Mouse (Mus musculus): ENCODE data around the gene Lrrc3. TPM values are rescaled to one million over a fixed set of nuclear protein-coding genes. Genes with fewer than 3 reads are reported as not detected.
"Not testable (repeated sequence)": the region's sequence is repeated elsewhere in the genome, so short reads cannot be mapped to it uniquely, and the experiment has no call there.

Gene Lrrc3
- total RNA-seq (2014; fragmentation: Nextera tagmentation) (not detected in 2 replicates), total RNA-seq (2017) (not detected in 2 replicates)

DNA sequence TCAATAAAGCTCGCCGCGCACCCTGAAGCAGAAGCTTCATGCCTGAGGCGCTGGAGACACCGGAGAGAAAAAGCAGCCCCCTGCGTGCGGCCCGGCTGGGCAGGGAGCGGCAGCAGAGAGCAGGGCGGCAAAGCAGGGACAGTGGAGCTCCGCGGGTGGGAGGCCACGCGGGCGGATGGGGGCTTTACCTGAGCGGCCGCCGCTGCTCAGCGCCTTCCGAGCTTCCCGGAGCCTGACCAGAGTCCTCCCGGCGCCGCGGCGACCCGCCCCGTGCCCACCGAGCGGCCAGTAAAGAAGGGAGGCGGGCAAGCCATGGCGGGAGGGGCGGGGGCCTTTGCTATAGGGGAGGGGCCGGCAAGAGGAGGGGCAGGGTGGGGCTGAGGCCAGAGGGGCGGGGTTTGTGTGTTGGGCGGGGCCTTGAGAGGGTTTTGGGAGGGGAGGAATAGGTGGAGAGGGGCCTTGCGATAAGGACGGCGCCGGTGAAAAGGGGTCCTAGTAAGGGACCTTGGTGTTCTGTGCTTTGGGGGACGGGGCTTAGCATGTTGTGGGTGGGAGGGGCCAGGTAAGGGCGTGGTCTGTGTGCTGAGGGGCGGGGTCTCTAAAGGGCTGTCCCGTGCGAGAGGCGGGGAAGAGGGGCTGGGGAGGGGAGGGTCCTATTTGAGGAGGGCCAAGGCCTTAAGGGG, at the start of gene Lrrc3:
Gene Lrrc3, minus strand, starts transcription at position 326 of the 683 bp plus-strand sequence.
- ATAC-seq (replicated peaks; ENCODE audit: low FRiP score, low TSS enrichment, poor library complexity, severe bottlenecking), result peak; percentile 41; the same call in 1 of the 2 replicates

DNA sequence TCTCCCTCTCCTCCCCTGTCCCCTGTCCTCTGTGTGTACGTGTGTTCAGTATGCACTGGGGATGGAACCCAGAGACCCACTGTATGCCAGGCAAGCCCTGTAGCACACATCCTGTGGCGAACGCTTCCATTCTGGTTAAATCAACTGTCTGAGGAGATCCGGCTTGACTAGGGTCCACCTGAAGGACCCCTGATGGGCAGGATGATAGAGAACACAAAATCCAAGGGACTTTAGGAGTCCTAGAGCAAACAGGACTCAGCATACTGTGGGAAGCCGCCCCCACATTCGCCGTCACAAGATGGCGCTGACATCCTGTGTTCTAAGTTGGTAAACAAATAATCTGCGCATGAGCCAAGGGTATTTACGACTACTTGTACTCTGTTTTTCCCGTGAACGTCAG, 48.1 kb upstream of the Lrrc3 start:
- ATAC-seq (replicated peaks; ENCODE audit: low FRiP score, low TSS enrichment, poor library complexity, severe bottlenecking), result not testable (repeated sequence)

DNA sequence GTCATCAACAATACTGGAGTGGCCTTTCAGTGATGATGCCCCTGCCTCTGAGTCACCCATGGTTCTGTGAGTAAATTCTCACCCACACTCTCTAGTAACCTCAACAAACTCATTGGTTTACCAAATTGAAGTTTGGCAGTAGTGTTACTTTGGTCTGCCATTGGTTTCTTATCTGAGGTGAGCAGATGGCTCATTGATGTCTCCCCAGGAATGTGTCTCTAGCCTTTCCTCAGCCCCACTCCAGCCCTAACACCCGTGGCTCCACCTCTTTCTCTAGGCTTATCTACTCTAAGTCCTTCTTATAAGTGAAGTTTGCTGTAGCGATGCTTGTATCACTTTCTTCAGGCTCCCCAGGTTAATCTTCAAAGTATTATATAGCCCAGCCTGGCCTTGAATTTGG, 37.3 kb upstream of the Lrrc3 start:
- peak; percentile 78 for ATAC-seq (replicated peaks; ENCODE audit: low FRiP score, low TSS enrichment, poor library complexity, severe bottlenecking)

DNA sequence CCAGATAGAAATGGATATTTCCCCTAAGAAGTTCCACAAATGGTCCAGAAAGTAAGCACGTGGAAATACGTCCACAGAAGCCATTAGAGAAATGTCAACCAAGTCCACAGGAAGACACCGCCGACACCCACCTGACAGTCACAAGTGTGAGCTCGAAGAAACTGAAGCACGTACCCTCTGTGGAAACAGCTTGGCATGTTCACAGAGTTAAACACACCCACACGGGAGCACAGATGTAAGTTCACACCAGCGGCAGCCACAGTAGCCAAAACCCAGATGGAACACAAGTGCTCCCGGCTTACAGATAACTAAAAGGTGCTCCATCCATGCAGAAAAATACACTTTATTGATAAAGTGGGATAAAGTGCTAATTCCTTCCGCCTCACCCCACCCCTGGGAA, 25.0 kb upstream of the Lrrc3 start:
- no peak for ATAC-seq (replicated peaks; ENCODE audit: low FRiP score, low TSS enrichment, poor library complexity, severe bottlenecking)

DNA sequence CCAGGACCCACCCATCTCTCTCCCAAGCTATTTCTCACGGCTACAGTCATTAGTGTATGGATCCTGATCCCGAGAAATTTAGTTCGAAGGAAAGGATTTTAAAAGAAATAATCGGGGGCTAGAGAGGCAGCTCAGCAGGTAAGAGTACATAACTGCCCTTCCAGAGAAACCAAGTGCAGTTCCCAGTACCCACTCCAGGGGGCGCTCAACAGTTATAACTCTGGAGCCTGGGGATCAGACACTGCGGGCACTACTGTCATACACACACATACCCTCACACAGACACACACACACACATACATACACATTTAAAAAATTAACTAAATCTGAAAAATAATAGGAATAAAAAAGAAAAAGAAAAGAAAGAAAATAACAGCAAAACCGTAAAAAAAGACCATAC, 23.8 kb upstream of the Lrrc3 start:
- ATAC-seq (replicated peaks; ENCODE audit: low FRiP score, low TSS enrichment, poor library complexity, severe bottlenecking), result peak; percentile 50; the same call in 1 of the 2 replicates

DNA sequence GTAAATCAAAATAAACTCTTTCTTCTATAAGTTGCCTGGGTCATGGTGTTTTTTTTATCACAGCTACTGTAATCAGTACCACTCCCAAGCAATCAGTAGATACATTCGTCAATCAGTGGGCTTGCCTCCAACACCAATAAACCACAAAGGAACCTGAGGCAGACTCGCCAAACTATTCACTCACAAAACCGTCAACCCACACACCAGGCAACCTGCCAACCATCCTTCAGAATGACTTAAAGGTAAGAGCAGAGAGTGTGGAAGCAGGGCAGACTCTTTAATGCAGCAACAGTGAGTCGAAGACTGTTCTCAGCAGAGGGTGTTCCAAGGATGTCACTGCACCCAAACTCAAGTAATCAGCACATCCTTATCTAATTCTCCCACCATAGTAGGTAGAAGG, 20.3 kb upstream of the Lrrc3 start:
- no peak for ATAC-seq (replicated peaks; ENCODE audit: low FRiP score, low TSS enrichment, poor library complexity, severe bottlenecking)

DNA sequence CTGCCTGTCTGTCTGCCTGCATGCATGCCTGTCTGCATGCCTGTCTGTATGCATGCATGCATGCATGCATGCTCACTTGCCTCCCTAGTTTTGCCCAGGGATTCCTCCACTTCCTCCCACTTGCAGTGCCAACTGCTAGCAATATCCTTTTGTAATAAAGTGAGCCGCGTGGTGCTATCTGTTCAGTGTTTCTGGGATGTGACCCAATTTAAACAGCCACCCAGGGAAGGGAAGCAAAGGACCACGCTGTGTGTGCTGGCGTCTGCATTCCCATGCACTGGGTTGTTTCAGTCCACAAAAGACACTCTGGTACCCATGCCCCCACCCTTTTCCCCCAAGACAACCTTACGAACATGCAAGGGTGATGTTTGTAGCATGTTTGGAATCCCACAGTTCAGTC, 18.7 kb upstream of the Lrrc3 start:
- no peak for ATAC-seq (replicated peaks; ENCODE audit: low FRiP score, low TSS enrichment, poor library complexity, severe bottlenecking)

DNA sequence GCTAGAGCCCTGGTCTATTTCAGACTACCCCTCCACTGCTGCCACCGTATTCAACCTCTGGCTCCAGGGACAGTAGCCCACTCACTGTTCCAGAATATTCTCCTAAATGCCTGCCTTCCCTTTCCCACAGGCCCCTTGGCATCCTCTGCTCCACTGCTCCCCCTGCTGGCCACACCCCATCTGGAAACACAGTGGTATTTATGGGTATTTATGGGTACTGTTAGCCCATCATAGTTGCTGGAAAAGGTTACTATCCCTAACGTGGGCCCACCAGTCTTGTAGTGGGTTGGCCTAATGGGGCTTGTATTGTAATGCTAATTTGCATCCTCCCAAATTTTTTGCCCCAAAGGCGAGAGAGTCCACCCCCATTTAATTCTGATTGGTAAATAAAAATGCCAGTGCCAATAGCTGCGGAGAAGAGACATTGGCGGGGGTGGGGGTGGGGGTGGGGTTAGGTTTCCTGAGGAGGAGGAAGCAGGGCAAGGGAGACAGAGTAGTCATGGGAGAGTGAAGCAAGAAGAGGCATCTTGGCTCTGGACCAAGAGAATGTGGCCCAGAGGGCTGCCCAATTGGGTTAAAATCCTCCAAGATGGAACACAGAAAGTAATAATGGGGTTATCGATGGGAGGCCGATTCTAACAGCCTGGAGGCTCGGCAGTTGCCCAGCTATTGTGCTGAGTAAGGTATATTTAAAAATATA, 14.4 kb upstream of the Lrrc3 start:
- peak; percentile 53; the same call in 1 of the 2 replicates for ATAC-seq (replicated peaks; ENCODE audit: low FRiP score, low TSS enrichment, poor library complexity, severe bottlenecking)

DNA sequence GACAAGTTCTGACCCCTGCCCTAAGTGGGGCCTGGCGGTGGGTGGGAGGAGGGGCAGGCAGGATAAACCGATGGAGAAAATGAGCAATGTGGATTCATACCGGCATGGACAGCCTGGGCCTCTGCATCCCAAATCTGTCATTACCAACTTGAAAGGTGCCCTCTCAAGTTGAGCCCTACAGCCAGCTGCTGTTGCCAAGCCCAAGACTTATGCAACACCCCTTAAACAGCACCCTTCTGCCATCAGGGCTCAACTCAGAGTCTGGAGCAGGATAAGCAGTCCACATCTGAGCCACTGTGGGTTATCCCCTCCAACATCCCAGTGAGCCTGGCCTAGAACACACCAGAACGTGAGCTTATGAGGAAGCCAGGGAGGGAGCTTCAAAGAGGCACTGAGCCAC, 11.0 kb upstream of the Lrrc3 start:
- ATAC-seq (replicated peaks; ENCODE audit: low FRiP score, low TSS enrichment, poor library complexity, severe bottlenecking), result no peak

DNA sequence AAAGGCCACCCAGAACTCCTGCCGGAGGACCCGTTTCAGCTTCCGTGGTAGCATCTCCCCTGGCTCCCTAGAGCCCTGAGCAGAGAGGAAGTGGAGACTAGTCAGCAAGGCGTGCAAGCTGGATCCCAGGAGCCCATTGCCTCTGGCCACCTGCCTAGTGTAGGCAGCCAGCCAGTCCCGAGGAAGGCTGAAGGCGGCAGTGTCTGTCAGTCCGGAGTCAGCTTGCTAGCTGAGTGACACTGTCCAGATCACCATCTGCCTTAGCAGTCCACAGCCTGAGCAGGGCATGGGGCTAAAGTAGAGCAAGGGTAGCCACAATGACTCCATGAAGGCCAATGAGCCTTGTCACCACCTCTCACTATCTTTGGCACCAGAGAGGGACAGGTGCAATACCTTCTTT, 10.3 kb upstream of the Lrrc3 start:
- ATAC-seq (replicated peaks; ENCODE audit: low FRiP score, low TSS enrichment, poor library complexity, severe bottlenecking), result no peak

DNA sequence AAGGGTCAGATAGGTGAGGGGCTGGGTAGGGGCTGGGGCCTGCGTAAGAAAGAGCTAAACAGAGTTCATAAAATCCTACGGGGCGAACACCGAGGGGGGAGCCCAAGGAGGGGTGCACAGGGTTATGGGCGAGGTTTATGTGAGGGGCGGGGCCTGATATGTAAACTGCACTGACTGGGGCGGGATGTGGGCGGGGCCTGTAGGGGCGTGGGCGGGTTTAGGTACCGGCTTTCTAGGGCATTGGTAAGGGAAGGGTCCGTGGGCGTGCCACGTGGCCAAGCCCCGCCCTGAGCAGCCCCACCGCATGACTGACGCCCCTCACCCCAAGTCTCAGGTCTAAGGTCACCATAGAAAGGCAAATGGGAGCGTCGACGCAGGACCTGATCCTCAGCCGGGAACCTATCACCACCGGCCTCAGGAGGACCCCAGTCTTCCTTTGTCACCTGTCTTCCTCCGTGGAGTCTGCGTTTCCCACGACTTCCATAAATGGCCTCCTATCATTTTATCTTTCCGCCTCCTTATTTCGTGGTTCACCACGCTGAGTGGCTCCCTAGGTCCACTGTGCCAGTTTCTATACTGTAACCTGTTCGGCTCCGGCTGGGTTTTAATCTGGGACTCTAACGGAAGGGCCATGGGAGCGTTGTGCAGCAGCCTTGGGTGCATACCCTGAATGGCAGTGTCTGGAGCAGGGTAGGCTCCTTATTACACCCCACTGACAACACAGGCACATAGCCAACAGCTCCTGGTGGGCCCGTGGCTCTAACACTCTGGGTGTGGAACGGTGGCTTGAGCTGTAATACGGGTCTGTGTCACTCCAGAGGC, 769 bp upstream of the Lrrc3 start:
- peak; percentile 71 for ATAC-seq (replicated peaks; ENCODE audit: low FRiP score, low TSS enrichment, poor library complexity, severe bottlenecking)

DNA sequence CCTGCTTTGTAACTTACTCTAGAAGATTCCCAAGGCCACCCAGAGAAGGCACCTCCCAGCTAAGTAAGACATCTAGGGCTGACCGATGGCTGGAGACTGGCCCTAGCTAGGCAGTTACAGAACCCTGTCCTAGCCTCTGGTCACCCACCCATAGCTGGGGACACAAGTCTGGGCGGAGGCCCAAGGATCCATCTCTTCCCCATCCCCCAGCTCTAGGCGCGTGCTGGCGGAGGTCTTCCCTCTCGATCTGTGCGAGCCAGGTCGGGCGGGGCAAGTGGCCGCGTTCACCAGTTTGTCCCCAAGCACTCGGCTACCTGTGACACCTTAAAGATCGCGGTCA, 495 bp downstream of the Lrrc3 start:
- no peak for ATAC-seq (replicated peaks; ENCODE audit: low FRiP score, low TSS enrichment, poor library complexity, severe bottlenecking)

DNA sequence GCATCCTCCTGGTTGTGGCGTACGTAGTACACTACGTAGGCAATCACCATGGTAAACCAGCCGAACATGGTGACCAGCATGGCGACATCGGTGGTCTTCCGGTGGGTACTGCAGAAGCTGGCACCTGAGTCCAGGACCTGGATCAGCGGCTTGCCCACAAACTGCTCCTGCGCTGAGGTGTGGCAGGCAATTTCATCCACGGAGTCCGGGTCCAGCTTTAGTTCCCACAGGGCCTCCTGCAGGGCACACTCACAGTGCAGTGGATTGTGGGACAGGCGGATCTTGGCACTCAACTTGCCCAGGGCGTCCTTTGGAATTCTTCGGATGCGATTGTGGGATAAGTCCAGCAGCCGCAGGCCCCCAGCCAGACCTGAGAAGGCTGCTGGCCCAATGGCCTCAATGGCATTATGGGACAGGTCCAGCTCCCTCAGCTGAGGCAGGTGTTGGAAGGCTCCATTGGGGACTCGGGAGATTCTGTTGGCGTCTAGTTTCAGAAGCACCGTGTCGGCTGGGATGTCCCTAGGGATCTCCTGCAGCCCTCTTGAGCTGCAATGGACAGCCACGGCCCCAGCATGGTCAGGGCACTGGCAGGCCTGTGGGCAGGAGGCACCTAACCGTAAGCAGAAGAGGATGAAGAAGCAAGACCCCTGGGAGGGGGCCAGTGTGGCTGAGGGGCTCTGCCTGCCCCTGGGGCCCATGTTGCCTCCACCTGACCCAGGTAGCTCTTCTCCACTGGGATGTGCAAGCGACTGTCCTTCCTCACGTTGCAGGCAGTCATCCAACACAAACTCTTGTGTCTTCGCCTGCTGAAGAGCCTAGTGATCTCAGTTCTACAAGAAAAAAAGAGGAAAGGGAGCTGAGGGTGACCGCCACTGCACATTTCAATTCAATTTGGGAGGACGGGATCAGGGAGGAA, 1.2 kb downstream of the Lrrc3 start:
- no peak for ATAC-seq (replicated peaks; ENCODE audit: low FRiP score, low TSS enrichment, poor library complexity, severe bottlenecking)

DNA sequence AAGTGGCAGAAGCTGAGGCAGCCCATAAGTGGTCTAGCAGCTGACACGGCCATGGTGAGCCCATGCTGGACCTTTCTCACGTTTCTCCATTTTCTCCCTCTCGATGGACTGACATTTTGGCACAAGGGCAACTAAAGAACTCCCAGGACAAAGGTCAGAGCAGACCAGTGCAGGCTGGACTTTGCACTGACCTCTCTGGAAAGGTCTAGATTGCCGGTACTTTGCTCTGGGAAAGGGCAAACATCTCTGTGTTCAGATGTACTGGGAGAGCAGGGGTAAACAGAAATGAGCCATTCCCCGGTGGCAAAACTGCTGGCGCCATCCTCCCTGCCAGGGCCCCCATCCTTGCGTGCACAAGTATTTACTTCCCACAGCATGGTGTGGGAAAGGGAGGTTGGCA, 2.2 kb downstream of the Lrrc3 start:
- no peak for ATAC-seq (replicated peaks; ENCODE audit: low FRiP score, low TSS enrichment, poor library complexity, severe bottlenecking)

DNA sequence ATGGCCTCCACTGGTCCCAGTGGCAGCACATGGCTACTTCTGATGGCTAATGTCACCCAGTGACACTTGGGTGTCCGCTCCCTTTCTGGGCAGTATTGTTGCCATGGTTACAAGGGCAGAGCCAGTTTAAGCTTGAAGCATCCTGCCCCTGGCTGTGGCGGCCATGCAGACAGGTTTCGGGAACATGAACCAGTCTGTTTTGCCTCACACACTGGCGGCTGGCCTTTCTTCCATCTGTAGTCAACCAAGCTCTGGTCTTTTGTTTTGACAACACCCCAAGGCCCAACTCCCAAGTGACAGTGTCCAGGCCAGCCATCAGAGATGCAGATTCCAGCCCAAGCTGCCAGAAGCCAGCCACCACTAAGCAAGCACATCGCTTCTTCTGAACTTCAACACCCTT, 6.8 kb downstream of the Lrrc3 start:
- ATAC-seq (replicated peaks; ENCODE audit: low FRiP score, low TSS enrichment, poor library complexity, severe bottlenecking), result no peak

DNA sequence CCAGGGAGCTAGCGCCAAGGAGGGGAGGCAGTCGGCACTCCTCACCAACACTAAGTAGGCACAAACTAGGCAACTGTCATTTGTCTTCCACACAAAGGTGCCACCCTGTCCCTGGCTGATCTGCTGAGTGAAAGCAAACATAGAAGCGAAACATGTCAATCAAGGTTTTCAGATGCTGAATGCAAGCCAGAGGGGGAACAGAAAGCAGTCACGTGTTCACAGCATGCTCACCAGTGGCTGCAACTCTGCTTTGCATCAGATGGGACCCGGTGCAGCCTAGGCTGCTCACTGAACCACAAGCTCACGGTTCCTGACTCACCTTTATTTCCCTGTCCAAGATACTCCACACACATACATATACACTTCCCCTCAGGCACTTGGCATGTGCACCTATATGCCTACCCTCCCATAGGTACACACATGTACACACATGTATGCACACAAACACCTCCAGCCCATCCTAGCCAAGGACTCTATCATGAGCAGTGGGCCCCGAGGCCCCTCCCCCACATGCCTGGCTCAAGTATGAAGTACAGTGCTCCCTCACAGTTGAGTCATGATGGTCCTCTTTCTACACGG, 11.3 kb downstream of the Lrrc3 start:
- ATAC-seq (replicated peaks; ENCODE audit: low FRiP score, low TSS enrichment, poor library complexity, severe bottlenecking), result no peak

DNA sequence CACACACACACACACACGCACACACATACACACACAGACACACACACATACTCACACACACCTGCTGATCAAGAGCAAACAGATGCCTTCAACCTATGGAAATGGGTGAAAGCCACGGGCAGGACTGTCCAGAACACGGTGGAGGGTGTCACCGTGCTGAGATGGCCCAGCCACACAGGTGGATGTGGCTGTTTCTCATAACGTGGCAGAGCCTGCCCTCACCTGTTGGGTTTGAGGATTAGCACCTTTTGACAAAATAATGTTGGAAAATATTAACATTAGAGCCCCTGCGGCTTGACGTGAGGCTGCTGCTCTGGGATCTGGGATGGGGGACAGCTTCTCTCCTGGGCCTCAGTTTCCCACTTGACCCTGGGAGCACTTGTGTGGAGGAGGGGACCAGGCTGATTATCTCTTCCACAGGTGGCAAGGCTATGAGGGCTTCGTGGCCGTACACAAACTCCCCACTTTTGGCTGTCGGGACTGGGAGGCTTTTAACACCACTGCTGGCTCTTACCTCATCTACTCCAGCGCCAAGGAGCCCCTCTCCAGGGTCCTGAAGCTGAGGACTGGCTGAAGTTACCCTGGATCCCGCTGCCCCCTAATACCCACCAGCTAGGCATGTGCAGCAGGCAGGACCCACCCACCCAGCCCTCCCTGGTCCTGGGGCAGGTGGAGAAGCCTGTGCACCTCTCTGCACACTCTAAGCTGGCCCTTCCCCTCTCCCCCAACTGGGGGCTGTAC, 16.2 kb downstream of the Lrrc3 start:
- ATAC-seq (replicated peaks; ENCODE audit: low FRiP score, low TSS enrichment, poor library complexity, severe bottlenecking), result no peak

DNA sequence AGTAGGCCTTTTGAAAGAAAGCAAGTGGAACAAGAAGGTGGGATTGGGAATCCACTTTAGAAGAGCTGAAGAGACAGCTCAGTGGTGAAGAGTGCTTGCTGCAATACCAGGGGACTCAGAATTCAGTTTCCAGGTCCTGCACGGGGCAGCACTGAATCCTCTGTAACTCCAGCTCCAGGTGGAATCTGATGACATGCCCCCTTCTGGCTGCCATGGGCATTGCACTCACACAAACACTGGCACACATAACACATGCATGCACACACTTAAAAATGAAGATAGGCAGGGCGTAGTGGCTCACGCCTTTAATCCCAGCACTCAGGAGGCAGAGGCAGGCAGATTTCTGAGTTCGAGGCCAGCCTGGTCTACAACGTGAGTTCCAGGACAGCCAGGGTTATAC, 19.8 kb downstream of the Lrrc3 start:
- no peak for ATAC-seq (replicated peaks; ENCODE audit: low FRiP score, low TSS enrichment, poor library complexity, severe bottlenecking)

Measured in megakaryocyte-erythroid progenitor cell, adult 5-6 weeks (primary cell).